Mouse (Mus musculus) monocyte, adult 5-6 weeks (primary cell): Measurements from ENCODE around the gene Nova2. TPM values are rescaled to one million over a fixed set of nuclear protein-coding genes. Genes with fewer than 3 reads are reported as not detected.

ENCODE experiments used
- ATAC-seq: fragments of 153-309, 156-312 bp; replicated peaks from 2 replicates; pipeline ENCODE4 v1.8.0; 2017; ENCODE audit warnings: mild to moderate bottlenecking; ENCODE audit not compliant: low TSS enrichment, insufficient number of reproducible peaks, severe bottlenecking, poor library complexity, low FRiP score
- total RNA-seq: library from RNA; stranded (forward); fragments of 200-1000, 200-491, 200-594 nt; gene quantifications from 3 replicates; pipeline ENCODE4 v1.2.3, GENCODE M21; 2017

The Nova2 gene
- total RNA-seq, 1 experiment from 2014 or later, result not detected

DNA sequence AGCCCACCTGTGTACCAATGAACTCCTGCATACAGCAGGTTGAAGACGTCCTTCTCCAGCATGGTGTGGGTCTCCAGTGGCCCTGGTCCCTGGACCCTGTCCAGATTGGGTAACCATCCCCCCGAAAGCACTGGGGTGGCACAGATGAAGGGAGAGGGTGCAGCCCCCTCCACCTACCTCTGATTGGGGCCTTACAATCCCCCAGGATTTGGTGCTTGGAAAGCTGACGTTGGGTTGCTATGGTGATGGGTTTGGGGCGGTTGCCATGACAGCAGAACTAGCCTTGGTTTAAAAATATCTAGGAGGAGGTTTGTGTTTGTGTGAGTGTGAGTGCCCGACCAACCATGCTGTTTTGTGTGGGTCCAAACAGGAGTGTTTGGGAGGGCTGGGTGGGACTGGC lies 2.9 kb upstream of the Nova2 start:
- ATAC-seq, result no peak

DNA sequence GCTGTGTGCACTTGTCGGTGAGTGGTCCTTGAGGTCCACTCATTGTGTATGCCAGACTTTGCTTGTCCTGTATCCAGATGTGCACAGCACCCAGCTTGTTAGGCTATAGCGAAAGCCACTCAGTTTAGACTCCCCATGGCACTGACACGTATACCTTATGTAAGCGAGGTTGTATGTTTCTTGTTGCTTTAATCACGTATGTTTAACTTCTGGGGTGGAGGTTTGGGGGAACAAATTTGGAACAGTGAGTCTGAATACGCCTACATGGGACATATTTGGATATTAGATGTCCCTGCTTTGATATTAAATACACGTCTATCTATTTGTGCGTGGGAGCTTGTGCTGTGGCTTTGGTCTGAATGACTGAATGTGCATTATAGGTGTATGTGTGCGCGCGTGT lies 2.4 kb upstream of the Nova2 start:
- no peak for ATAC-seq

DNA sequence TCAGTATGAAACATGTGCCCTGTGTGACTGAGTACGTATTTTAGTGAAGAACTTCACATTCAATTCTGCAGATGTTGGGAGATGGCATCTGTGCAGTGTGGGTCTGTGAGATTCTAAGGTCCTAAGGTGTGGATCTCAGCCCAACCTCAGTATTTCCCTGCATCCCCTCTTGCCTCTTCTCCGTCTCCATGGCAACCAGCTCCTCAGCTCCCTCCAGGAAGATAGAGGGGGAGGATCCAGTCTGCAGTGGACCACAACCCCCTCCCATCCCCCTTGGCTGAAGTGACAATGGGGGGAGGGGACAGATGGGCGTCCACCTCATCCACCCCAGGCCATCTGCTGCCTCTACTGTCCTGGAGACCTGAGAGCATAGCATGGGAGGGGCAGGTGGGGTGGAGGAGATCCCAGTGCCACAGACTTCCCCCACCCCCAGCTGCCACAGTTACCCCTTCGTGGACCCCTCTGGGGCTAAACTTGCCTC lies 1.9 kb upstream of the Nova2 start:
- no peak for ATAC-seq

DNA sequence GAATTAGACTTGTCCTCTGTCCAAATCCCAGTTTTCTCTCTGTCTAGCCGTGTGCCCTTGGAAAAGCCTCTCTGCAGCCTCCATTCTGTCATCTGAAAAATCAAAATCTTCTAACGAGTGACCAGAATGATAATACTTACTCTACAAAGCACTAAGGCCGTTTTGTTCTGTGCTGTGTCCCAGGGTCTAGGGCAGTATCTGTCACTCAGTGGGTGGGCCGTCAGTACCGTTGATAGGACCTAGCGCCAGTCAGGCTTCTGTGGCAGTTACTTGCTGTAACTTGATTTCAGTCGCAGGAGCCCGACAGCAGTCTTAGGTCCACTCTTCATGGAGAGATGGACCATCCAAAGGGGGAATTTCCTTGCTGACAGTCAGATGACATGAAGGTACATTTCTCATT lies 1.4 kb upstream of the Nova2 start:
- no peak for ATAC-seq

DNA sequence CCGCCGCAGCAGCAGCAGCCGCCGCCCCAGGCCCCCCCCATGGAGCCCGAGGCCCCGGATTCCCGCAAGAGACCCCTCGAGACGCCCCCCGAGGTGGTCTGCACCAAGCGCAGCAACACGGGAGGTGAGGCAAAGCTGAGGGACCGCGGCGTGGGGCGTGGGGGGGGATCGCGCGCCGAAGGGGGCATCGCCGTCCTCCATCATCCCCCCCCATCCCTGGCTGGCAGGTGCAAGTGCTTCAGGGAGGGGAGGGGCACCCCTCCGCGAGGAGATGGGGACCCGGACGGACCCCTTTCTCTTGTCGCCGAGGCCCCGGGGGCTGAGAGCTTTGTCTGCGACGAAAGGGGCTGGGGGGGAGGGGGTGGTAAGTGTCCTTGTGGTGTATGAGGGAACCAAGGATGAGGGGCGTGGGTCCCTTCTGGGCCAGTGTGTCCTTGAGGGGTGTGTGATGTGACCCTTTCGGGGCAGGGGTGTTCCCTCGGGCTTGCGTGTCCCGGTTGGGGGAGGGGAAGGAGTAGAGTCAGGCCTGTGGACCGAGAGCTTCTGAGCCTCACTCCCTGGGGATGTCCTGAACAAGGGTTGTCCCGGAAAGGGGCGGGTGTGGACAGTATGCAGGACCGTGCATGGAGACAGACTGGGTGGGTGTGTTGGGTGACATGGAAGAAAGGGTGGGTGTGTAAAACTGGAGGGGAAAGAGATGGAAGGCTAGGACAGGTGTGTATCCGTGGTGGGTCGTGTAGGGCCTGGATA lies 528 bp downstream of the Nova2 start:
- no peak; the same call in 1 of the 2 replicates for ATAC-seq

DNA sequence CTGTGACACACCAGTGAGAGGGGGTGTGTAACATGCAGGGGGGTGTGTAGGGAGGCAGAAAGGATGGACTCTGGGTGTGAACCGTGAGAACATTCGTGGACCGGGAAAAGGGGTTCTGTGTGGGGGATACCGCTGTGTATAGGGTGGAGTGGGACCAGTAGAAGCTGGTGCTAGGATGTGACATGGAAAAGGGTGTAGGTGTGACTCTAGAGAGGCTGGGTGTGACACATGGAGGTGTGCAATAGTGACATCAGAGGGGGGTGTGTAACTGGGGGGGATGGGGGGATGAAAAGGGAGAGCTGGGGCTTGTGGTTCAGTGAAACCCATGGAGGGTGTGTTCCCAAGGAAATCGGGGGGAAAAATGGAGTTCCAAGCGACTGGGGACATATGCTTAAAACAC lies 1.2 kb downstream of the Nova2 start:
- no peak for ATAC-seq

DNA sequence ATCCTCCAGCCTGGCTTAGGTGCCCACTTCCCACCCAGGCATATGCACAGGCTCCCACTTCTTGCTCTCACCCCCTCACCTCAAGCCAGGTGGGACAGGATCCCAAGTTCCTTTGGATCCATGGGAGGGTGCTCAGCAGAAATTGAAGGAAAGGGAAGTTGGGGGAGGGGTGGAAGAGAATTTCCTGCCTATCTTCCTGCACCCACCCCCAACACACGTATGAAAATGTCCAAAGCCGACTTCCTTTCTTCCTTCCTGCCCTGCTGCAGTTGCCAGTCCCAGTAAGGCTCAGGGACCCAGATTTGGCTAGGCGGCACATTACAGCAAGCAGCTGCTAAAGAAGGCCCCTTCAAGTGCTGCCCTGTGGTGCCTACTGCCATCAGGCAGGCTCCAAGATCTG lies 2.1 kb downstream of the Nova2 start:
- no peak for ATAC-seq

DNA sequence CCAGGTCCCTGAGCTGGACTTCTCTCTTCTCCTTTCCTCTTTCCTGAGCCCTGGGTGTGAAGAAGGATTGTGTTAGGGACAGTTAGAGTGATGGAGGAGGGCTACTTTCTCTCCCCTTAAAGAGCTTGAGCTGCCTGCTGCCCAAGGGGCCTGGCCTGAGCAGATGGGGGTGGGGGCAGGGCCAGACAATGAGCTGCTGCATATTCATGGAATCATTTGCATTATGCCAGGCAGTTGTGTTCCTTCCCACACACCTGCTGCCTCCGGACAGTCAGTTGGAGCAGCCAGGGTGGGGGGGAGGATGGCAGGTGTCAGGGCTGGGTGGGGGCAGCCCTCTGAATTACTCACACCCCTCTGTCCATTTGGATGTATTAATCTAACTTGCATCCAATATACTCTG lies 16.7 kb downstream of the Nova2 start:
- no peak for ATAC-seq

DNA sequence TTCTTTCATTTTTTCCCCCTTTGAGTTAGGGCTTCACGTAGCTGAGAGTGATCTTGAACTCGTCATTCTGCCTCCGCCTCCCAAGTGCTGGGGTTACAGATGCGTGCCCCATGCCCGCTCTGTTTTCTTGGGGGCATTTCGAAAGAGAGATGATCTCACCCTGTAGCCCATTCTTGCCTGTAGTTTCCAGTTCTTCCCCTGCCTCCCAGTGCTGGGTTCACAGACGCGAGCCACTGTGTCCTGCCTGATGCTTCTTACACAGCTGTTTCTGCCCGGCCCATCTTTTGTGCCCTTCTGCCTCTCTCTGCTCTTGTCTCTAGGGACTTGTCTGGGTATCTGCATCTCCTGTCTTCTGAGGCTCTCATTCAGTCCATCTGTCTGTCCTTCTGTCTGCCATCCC lies 17.1 kb downstream of the Nova2 start:
- no peak for ATAC-seq

DNA sequence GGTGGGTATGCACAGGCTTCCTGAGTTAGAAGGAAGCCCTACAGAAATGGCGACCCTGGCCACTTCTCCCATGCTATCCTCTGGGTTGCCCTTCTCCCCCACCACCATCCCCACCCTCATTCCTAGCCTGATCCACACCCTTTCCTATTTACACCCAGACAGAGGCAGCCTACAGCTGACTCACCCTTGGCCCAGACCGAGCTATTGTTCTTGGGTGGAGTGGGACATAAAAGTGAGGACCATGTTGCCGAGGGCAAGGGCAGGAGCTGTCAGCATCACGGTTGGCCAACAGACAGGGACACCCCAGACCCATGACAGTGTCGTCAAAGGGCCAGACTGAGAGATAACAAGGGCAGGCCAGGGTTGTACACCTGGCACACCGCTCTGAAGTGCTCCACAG lies 22.5 kb downstream of the Nova2 start:
- no peak for ATAC-seq

DNA sequence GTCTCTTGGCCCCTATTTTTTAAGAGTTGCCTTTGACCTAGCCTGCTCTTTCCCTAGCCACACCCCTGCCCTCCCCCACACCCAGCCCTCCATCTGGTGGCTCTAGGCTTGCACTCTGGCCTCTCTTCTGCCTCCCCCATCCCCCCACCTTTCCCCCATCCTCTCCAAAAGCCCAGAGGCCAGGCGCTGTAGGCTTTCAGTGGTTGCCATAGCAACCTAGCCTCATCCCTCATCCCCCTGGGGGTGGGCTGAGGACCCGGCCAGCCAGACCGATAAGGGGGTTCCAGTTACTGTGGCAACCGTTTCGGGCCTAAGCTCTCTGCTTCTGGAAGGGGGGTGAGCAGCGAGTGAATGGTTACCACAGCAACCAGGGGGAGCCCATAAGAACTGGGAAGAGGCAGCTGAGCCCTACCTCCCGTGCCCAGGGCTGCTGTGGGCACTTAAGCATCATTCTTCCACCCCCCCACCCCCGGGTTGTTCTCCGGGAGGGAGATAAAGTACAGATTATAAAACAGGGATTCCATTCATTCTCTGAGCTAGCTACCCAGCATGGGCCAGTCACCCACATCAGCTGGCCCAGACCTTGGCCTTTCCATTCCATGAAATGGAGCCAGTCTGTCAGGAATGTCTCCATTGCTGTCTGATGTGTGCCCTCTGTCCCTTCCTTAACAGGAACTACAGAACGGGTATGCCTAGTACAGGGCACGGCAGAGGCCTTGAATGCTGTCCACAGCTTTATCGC lies 24.3 kb downstream of the Nova2 start:
- no peak for ATAC-seq

DNA sequence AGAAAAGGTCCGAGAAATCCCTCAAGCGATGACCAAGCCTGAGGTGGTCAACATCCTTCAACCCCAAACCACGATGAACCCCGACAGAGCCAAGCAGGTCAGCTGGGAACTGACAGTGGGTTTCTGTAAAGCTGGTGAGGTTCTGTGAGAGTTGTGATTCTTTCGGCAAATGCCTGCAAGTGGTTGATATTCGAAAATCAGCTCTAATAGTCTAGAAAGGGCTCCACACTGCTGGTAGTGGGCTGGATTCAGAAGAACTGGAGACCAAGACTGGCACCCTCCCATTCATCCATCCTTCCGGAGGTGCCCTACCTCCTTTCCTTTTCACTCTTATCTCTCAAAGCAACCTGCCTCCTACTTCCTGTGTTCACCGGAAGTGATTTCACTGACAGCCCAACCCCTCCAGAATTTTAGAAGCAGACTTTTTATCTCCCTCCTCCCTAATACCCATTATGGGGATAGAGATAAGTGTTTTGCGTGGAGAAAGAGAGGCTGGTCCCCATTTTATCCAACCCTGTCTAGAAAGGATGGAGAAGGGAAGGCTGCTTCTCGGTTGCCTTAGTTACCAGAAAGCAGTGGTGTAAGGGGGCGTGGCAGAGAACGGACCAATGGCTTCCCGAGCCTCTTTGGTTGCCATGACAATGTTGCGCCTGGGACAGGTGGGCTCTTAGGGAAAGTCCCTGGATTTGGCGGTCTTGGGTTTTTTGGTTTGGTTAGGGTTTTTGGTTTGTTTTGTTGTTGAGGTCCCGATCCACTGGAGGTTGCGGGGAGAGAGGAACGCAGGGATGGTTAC lies 25.0 kb downstream of the Nova2 start:
- ATAC-seq, result no peak

DNA sequence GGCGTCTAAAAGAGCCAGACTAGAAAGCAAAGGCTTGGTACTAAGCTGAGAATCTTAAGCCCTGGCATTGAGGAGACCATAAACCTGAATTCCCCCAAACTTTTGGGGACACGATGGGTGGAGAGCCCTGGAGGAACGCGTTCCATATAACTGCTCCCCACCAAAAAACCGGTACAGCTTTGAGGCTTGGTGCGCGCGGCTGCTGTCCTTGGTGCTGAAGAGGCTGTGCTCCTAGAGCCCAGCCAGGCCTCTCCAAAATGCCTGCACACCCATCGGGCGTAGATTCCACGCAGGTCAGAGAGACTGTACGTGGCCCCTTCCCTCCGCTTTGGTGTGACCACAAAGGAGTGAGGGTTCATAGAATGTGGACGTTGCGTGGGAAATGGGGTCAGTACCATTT lies 25.7 kb downstream of the Nova2 start:
- ATAC-seq, result no peak

DNA sequence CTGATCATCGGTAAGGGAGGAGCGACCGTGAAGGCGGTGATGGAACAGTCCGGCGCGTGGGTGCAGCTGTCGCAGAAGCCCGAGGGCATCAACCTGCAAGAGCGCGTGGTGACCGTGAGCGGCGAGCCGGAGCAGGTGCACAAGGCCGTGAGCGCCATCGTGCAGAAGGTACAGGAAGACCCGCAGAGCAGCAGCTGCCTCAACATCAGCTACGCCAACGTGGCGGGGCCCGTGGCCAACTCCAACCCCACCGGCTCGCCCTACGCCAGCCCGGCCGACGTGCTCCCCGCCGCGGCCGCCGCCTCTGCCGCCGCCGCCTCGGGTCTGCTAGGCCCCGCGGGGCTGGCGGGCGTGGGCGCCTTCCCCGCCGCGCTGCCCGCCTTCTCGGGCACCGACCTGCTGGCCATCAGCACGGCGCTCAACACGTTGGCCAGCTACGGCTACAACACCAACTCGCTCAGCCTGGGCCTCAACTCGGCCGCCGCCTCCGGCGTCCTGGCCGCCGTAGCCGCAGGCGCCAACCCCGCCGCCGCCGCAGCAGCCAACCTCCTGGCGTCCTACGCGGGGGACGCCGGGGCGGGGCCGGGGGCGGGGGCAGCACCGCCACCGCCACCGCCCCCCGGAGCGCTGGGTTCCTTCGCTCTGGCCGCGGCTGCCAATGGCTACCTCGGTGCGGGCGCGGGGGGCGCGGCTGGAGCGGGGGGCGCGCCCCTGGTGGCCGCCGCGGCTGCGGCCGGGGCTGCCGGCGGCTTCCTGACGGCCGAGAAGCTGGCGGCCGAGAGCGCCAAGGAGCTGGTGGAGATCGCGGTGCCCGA lies 32.1 kb downstream of the Nova2 start:
- ATAC-seq, result no peak

DNA sequence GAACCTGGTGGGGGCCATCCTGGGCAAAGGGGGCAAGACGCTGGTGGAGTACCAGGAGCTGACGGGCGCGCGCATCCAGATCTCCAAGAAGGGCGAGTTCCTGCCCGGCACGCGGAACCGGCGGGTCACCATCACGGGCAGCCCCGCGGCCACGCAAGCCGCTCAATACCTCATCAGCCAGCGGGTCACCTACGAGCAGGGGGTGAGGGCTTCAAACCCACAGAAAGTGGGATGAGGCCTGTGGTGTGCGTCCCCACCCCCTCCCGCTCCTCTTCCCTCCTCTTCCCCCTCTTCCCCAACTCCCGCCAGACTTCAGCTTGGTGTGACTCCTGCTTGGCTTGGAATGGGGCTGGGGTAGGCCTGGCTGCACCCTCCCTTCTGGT lies 32.7 kb downstream of the Nova2 start:
- no peak for ATAC-seq

DNA sequence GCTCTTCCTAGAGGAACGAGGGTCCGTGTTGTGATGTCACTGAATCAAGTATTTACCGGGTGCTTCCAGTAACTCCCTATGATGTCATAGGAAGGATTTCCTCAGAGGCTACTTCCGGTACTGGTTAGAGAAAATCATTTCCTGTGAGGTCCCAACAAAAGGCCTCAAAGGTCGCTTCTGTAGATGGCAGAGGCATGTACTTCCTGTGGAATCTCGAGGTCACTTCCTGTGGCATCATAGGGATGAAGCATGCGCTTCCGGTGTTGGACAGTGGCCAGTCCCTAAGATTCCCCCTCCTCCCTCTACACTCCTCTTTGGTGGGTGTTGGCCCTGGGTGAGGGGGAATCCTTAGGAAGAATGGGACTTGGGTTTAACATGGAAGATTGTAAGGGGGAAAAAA lies 33.8 kb downstream of the Nova2 start:
- ATAC-seq, result no peak

DNA sequence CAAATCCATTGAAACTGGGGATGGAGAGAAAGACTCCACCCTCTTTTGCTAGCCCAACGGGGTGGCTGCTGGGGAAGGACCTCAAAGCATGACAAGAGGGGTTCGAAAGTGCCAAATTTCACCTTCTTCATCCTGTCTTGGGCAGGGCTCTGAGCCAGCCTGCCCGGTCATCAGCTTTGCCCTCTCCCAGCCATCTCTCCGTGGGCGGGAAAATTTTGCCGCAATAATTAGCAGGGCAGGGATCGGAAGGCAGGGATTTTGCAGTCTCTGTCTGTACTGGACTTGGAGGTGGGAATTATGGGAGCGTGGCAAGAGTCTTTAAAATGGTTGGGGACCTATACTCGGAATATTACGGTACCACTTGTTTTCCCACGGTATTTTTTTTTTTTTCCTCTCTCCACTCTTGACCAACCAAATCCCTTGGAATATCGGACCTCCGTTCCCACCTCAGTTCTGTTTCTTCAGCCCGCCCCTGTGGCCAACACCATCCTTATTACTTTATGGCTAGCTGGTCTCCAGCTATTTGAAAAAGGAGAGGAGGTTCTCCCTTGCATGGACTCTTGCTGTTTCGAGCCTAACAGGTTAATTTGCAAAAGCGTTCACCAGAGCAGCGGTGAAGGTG lies 36.6 kb downstream of the Nova2 start:
- no peak for ATAC-seq

DNA sequence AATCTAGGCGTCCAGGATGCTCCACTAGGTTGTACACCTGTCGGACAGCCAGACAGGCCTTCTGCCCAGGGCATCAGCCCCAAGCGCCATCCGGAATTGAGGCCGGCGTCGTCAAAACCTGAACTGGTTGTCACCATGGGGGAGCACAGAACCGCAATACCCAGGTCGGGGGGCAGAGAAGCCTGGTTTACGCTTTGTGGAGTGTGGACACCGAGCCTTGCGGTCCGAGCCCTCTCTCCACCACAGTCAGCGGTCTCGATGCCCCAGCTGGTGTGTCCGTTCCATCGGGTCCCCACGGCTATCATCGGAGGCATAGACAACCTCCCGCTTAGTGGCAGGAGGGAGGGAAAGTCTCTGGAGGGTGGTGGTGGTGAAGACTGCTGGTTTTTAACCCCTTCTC lies 37.1 kb downstream of the Nova2 start:
- ATAC-seq, result no peak
